Mouse (Mus musculus) frontal cortex, postnatal 10 days (tissue): ENCODE data around the gene Aldh1a7.
A peak's percentile ranks its signal among the peaks of the same experiment; 100 is the strongest.
"Not testable (repeated sequence)": the region's sequence is repeated elsewhere in the genome, so short reads cannot be mapped to it uniquely, and the experiment has no call there.

ENCODE experiments used
- DNase-seq, 2 experiments: peaks; one replicate each; pipeline ENCODE4 v3.0.0; 2022; ENCODE audit warnings: low spot score in 2 of 2, mixed read lengths in 1 of 2

Aldh1a7 gene

DNA sequence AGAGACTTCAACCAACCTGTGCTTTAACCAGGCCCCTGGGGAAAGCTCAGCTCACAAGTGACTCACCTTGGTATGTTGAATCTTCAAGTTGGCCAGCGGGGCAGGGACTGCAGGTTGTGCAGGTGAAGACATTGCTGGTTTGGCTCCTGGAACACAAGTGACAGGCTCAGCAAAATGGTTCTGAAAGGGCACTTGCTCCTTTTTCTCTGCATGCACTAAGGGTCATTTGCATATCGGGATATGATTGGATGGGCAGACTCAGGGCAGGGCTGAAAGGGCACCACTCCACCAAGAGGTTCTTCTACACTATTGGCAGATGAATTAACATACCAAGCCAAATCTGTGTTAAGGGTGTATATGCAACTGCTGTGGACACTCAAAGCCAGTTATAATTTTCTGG, at the start of gene Aldh1a7:
TSS of gene Aldh1a7 (minus strand) at position 182 of the 400 bp plus-strand sequence.
- DNase-seq, result no peak

- DNase-seq, result no peak
Observed at GRCm38 (mm10) chr19:20775681-20776080, 48.3 kb upstream of the Aldh1a7 start.

GRCm38 (mm10) chr19:20773941-20774340, 46.6 kb upstream of the Aldh1a7 start:
- no peak for DNase-seq

DNA sequence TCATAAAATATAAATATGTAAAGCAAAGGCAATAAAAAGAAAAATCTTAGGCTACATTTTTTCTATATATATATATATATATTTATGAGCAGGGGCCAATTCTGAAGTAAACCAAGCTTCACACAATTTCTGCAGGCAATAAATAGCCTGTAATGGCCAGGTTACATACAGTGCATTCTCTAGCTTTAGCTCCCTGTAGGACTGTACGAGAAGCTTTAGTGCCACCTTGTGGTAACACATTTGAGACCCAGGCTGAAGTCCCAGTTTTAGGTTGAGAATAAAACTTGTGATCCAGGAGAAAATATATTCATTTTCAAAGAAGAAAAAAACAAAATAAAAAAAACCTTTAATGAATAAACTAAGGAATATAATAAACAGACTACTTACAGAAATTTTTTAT, 36.9 kb upstream of the Aldh1a7 start:
- DNase-seq, result peak in 1 of 2 experiments; percentile 16

DNA sequence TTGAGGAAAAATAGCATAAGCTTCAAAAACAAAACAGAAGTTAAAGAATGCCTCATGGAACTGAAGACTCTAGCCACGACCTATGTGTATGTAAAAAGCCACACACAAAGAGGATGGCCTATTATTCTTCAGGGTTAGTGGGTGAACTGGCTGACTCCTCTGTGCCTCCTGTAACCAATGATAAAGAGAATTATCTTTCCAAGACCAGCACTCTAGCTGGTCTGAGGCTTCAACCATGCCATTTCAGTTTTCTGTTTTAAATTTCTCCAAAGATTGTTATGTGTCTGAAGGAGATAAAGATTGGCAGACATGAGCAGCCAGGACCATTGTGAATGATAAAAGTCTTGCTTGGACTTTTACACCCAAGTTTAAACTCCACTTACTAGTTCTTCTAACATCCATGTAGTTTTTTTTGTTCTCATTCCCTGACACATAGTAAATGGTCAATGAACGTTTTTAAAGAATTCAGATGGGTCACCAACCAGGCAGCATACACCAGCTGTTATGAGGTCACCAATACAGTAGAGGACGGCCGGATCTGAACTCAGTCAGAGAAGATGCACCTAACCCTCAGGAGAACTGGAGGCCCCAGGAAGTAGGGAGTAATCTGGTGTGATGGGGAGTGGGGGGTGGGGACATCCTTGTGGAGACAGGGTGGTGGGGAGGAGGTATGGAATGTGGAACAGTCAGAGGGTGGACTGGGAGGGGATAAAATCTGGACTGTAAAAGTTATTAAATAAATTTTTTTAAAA, 34.5 kb upstream of the Aldh1a7 start:
- DNase-seq, result no peak

- no peak for DNase-seq
Observed at GRCm38 (mm10) chr19:20761119-20761518, 33.8 kb upstream of the Aldh1a7 start.

DNA sequence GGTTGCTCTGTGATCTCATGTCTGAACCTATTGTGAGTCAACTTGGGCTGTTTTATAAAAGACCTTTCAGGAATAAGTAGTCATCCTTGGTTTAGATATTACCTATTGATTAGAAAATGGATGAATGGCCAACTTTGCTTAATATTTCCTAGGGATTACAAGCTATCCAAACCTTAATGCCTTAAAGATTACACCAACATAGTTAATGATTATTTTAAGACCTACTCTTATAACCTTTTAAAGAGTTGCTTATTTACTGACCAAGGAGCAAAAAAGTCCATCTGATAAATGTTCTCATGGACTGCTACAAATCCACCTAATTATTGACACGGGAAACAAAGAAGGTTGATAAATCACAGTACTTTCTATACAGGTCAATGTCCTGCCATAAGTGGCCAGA, 17.3 kb upstream of the Aldh1a7 start:
- no peak for DNase-seq

DNA sequence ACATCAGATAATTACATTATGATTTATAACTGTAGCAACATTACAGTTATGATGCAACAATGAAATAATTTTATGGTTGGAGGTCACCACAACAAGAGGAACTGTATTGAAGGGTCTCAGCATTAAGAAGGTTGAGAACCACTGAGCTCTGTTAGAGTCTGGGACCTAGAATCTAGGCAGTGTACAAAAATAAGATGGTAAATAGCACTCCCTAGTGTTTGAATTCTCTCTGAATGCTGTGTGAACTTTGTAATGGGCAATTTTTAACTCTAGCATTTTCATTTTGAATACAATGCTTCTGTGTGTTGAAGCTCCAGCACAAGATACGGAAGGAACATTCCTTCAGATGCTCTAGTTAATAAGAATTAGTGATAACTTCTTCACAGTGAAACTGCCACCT, 916 bp upstream of the Aldh1a7 start:
- DNase-seq, result no peak

- DNase-seq, result no peak
Observed at GRCm38 (mm10) chr19:20722913-20723312, 4.4 kb downstream of the Aldh1a7 start.

DNA sequence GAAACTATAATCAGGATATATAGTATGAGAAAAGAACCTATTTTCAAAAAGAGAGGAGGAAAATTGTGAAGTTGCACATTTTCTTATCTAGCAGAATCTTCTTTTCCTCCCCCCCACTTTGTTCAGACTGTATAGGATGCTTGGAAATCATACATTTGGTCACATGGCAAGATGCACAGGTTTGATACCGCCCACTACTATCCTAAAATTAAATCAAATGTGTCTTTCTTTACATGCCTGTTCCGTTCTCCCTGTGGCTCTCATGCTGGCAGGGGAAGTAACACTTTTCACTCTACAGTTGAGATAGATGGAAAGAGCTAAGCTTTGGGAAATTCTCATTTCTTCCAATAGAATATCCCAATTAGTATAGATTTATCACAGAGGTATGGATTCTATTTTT, 7.1 kb downstream of the Aldh1a7 start:
- DNase-seq, result no peak

GRCm38 (mm10) chr19:20715617-20716016, 11.7 kb downstream of the Aldh1a7 start:
- no peak for DNase-seq

- no peak for DNase-seq
Observed at GRCm38 (mm10) chr19:20715093-20715492, 12.3 kb downstream of the Aldh1a7 start.

DNA sequence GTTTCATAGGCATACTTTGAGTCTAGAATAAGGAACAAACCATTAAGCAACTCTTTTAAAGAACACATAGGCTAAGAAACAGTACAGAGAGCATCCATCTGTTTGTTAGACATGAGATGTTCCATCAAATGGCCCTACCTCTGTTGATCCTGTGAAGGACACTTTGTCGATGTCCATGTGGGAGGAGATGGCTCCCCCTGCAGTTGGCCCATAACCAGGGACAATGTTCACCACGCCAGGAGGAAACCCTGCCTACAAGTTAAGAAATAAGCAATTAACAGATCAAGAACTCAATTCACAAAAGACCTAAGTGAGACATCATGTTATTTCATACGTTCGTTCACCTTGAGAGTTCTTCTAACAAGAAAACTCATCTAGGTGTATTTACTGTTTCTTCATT, 12.8 kb downstream of the Aldh1a7 start:
- no peak for DNase-seq

- DNase-seq, result no peak
Observed at GRCm38 (mm10) chr19:20707159-20707558, 20.2 kb downstream of the Aldh1a7 start.

DNA sequence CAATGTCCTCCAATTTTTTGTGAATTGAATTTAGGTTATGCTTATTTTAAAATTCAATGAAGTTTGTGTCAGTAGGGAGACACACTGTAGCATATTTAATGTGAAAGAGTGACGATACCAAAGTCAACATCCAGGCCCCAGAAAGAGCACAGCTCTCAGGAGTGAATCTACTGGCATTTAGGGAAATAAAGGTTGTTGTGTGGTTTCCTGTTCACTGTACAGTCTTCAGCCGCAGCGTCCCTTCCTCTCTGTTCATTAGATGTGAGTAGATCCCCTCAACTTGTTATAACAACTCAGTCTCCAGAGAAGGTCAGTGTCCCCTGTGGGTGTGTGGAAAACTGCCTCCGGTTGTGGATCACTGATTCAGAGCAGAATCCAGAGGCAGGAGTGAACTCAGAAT, 20.6 kb downstream of the Aldh1a7 start:
- DNase-seq, result no peak

GRCm38 (mm10) chr19:20702074-20702473, 25.3 kb downstream of the Aldh1a7 start:
- DNase-seq, result no peak

DNA sequence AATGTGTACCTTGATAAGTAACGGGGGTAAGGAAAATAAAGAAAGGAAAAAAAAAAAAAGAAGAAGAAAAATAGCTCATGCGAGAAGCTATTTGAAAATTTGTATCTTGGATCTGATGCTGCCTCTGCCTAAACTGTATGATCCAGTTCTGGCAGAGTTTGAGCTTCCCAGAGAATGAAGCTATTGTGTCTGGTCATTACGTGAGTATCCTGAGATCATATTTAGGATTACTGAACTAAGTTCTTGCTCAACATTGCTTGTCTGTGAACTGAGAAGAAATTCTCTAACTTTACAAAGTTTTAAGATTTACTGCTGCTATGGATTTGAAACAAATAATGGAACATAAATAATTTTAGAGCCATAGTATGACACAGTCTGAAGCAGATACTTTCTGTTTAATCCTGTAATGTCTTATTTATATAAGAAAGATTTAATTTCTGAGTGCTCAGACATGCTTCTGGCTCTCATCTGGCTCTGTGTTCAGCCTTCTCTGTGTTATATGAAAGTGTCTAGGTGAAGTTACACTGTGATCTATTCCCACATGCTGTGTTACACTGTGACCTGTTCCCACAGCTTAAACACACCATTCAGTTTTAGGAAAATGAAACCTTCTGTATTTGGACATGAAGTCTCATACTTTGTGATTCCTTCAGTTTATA, 49.5 kb downstream of the Aldh1a7 start:
- no peak for DNase-seq

- DNase-seq, result no peak
Observed at GRCm38 (mm10) chr19:20654141-20654873, 73.1 kb downstream of the Aldh1a7 start.

GRCm38 (mm10) chr19:20653082-20653676, 74.2 kb downstream of the Aldh1a7 start:
- no peak for DNase-seq

DNA sequence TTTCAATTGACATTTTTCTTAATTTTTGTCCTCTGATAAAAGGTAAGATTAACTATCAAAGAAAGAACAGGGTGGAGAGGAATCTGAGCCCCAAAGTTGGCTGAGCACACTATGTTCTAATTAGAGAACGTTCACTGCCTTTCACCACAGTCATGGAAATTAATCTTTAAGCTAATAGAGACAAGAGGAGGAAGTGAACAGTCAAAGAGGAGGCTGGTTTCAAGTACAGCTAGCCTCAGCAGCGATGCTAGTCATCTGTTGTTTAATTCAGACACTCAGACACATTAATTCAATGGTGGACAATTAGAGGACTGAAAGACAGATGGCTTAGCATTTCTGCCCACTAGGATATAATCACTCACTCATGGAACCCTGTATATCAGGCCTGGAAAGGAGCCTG, 77.4 kb downstream of the Aldh1a7 start:
- DNase-seq, result no peak

- DNase-seq, result not testable (repeated sequence)
Observed at GRCm38 (mm10) chr19:20647496-20647895, 79.9 kb downstream of the Aldh1a7 start.

DNA sequence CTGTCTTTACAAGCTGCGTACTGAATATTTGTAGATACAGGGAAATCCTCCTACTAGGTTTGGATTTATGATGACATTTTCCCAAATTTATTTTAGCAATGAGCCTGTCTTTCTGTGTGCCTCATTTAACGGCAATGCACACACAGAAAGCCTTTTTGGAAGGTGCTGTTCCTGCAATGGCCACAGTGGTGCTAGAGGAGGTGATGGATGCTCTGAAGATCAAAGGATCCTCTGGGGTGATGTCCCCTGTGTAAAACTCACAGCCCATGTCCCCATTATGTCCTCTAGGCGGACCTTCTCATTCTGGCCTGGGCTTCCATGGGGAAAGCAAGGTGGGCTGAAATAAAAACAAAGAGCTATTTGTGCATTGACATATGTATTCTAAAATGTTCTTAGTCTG, 83.0 kb downstream of the Aldh1a7 start:
- DNase-seq, result no peak
